Mouse (Mus musculus): ENCODE measurements around the gene Ano2.

DNA sequence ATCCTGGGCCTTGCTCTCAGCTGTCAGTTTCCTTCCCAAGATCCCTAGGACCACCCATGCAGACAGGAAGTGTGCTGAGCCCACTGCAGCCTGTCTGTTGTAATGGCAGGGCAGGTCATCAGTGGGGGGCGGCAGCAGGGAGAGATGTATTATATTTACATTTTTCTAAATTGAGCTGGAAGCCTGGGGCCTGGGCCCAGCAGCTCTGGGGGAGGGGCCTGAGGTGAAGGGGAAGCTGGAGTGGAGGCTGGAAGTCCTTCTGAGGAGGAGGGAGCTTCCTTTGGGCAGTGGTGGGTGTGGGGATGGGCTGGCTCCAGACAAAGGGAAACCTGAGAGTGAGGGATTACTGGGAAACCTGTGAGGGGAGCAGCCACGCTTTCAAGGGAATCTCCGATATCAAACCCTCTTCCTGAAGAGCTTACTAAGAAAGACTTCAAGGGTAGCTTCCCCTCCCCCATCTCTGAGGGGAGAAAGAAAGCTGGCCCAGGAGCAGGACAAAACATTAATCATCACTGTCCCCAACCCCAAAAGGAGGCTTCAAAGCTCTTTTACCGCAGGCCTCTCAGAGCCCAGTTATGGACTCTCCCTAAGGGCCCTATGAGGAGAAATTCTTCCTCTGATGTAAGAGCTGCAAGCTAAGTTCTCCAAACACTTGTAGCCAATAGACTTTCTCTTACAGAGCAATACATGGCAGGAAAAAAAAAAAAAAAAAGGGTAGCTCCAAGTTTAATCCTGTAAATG is 313.0 kb downstream of the Ano2 start:
- TF ChIP-seq CTCF (IDR thresholded peaks at IDR 0.05; ENCODE audit: low read depth, low read length) (no peak), EP300 (IDR thresholded peaks at IDR 0.05; ENCODE audit: insufficient read depth, low read depth, low read length) (no peak), POLR2A (IDR thresholded peaks at IDR 0.05; ENCODE audit: insufficient read depth, low read length) (no peak)

Data from ES-Bruce4 (cell line).